Mouse (Mus musculus) heart, postnatal 14 days (tissue): ENCODE measurements around the gene St8sia1. TPM values are rescaled to one million over a fixed set of nuclear protein-coding genes. Genes with fewer than 3 reads are reported as not detected.

Source experiments
- DNase-seq, 2 experiments: peaks; one replicate each; pipeline ENCODE4 v3.0.0; 2021 to 2022
- intact Hi-C: fragments of 180-260 bp; cut with DNase I; formaldehyde crosslinking; loops from one replicate; pipeline ENCODE4 v1.15.1; 2025
- total RNA-seq, 2 experiments: library from RNA; stranded (reverse); gene quantifications; 2 replicates each; pipeline ENCODE4 v1.2.3; 2021

Gene St8sia1
- total RNA-seq, 2 experiments from 2014 or later, result 0.38 to 1.7 TPM

GRCm38 (mm10) chr6:142801687-142802086 lies 162.6 kb downstream of the St8sia1 start:
- intact Hi-C loops, result no loop called here
- DNase-seq, result no peak

- DNase-seq, result no peak
- intact Hi-C loops, result no loop called here
These were observed 164.4 kb downstream of the St8sia1 start for GRCm38 (mm10) chr6:142799704-142800374.

GRCm38 (mm10) chr6:142798837-142799236 lies 165.4 kb downstream of the St8sia1 start:
- intact Hi-C loops, result no loop called here
- no peak for DNase-seq

- intact Hi-C loops, result no loop called here
These were observed 166.3 kb downstream of the St8sia1 start for GRCm38 (mm10) chr6:142797996-142798395.

GRCm38 (mm10) chr6:142795655-142796441 lies 168.4 kb downstream of the St8sia1 start:
- intact Hi-C loops, result no loop called here
- DNase-seq, result no peak

More at GRCm38 (mm10) chr6:142797996-142798395, 166.3 kb downstream of the St8sia1 start:
- DNase-seq, result no peak

GRCm38 (mm10) chr6:142795087-142795486 lies 169.2 kb downstream of the St8sia1 start:
- no peak for DNase-seq
- intact Hi-C loops, result no loop called here

GRCm38 (mm10) chr6:142793468-142793867 lies 170.8 kb downstream of the St8sia1 start:
- intact Hi-C loops, result no loop called here
- peak in 1 of 2 experiments; percentile 17 for DNase-seq

- intact Hi-C loops, result no loop called here
- no peak for DNase-seq
These were observed 171.8 kb downstream of the St8sia1 start for GRCm38 (mm10) chr6:142792241-142792968.

- intact Hi-C loops, result no loop called here
- no peak for DNase-seq
These were observed 174.5 kb downstream of the St8sia1 start for GRCm38 (mm10) chr6:142789736-142790135.

- no peak for DNase-seq
- intact Hi-C loops, result no loop called here
These were observed 175.9 kb downstream of the St8sia1 start for GRCm38 (mm10) chr6:142788042-142788987.

- intact Hi-C loops, result no loop called here
- no peak for DNase-seq
These were observed 178.1 kb downstream of the St8sia1 start for GRCm38 (mm10) chr6:142786106-142786505.

GRCm38 (mm10) chr6:142785343-142785742 lies 178.9 kb downstream of the St8sia1 start:
- peak; percentile 41 to 78 for DNase-seq
- intact Hi-C loops, result no loop called here

GRCm38 (mm10) chr6:142781286-142781685 lies 183.0 kb downstream of the St8sia1 start:
- DNase-seq, result no peak
- intact Hi-C loops, result no loop called here

GRCm38 (mm10) chr6:142780574-142781033 lies 183.6 kb downstream of the St8sia1 start:
- intact Hi-C loops, result no loop called here

GRCm38 (mm10) chr6:142779812-142780573 lies 184.3 kb downstream of the St8sia1 start:
- no peak for DNase-seq
- intact Hi-C loops, result loop anchor here (1.0 to 10.0 kb wide), 3 partner anchors 34 to 395 kb away; partner anchors contain the start of gene St8sia1

More at GRCm38 (mm10) chr6:142780574-142781033, 183.6 kb downstream of the St8sia1 start:
- no peak for DNase-seq

GRCm38 (mm10) chr6:142779045-142779811 lies 185.0 kb downstream of the St8sia1 start:
- intact Hi-C loops, result loop anchor here (1.0 to 10.0 kb wide), 3 partner anchors 35 to 396 kb away; partner anchors contain the start of gene St8sia1
- DNase-seq, result peak; percentile 31 to 50

- DNase-seq, result no peak
- intact Hi-C loops, result loop anchor here (10.0 kb wide), 1 partner anchor 398 kb away; no protein-coding TSS in a partner anchor
These were observed 187.3 kb downstream of the St8sia1 start for GRCm38 (mm10) chr6:142776935-142777334.

- DNase-seq, result no peak
- intact Hi-C loops, result loop anchor here (10.0 kb wide), 1 partner anchor 401 kb away; no protein-coding TSS in a partner anchor
These were observed 190.7 kb downstream of the St8sia1 start for GRCm38 (mm10) chr6:142773566-142773965.
